Mouse (Mus musculus): Measurements from ENCODE around the gene Olfr1185-ps1.
"Not testable (repeated sequence)": the region's sequence is repeated elsewhere in the genome, so short reads cannot be mapped to it uniquely, and the experiment has no call there.

Olfr1185-ps1 gene

GRCm38 (mm10) chr2:88493020-88493419, at the start of gene Olfr1185-ps1:
Gene Olfr1185-ps1 (plus strand): TSS chr2:88493320.
- no peak for DNase-seq (ENCODE audit: low spot score)

- no peak for DNase-seq (ENCODE audit: low spot score)
These were observed 44.1 kb upstream of the Olfr1185-ps1 start, which contains the start of gene Gm13757 for GRCm38 (mm10) chr2:88449031-88449430. Gene Gm13757 (minus strand): TSS chr2:88449131.

- DNase-seq (ENCODE audit: low spot score) = not testable (repeated sequence)
These were observed 38.6 kb upstream of the Olfr1185-ps1 start, which contains the start of gene Olfr1183 for GRCm38 (mm10) chr2:88454567-88454966. Gene Olfr1183 (plus strand): TSS chr2:88454867.

- no peak for DNase-seq (ENCODE audit: low spot score)
These were observed 9.8 kb upstream of the Olfr1185-ps1 start, which contains the start of gene Olfr1184 for GRCm38 (mm10) chr2:88483298-88483697. Gene Olfr1184 (plus strand): TSS chr2:88483598.

- no peak for DNase-seq (ENCODE audit: low spot score)
These were observed 25.1 kb downstream of the Olfr1185-ps1 start, which contains the start of gene Olfr1186 for GRCm38 (mm10) chr2:88518251-88518650. Gene Olfr1186 (plus strand): TSS chr2:88518551.

- DNase-seq (ENCODE audit: low spot score) = no peak
These were observed 32.6 kb downstream of the Olfr1185-ps1 start for GRCm38 (mm10) chr2:88525720-88526119.

All from MN1 (cell line).